Mouse (Mus musculus): ENCODE results near the gene Ces2g. TPM values are rescaled to one million over a fixed set of nuclear protein-coding genes. Genes with fewer than 3 reads are reported as not detected.

Ces2g gene
- polyA plus RNA-seq, 1 experiment from 2014 or later: 1.1 TPM

Other genes starting within 250 kb of the Ces2g start
- not detected in 2 replicates for gene Ces2a, start 227.7 kb upstream of the Ces2g start, polyA plus RNA-seq (2014; fragmentation: Nextera tagmentation; extraction: Ambion mirVana)
- 0.38 and 0.46 TPM in 2 replicates for gene Ces2b, start 130.1 kb upstream of the Ces2g start, polyA plus RNA-seq (2014; fragmentation: Nextera tagmentation; extraction: Ambion mirVana)
- 0.32 TPM in 2 replicates for gene Ces2c, start 114.7 kb upstream of the Ces2g start, polyA plus RNA-seq (2014; fragmentation: Nextera tagmentation; extraction: Ambion mirVana)
- 0.17 and 0.28 TPM in 2 replicates for gene Ces2e, start 35.5 kb upstream of the Ces2g start, polyA plus RNA-seq (2014; fragmentation: Nextera tagmentation; extraction: Ambion mirVana)
- gene Ces2f, start 14.4 kb upstream of the Ces2g start, polyA plus RNA-seq (2014; fragmentation: Nextera tagmentation; extraction: Ambion mirVana): not detected in 2 replicates
- not detected in 2 replicates for gene Ces2h, start 39.1 kb downstream of the Ces2g start, polyA plus RNA-seq (2014; fragmentation: Nextera tagmentation; extraction: Ambion mirVana)
- gene Ces3a, start 86.9 kb downstream of the Ces2g start, polyA plus RNA-seq (2014; fragmentation: Nextera tagmentation; extraction: Ambion mirVana): not detected in 2 replicates
- gene Ces3b, start 122.0 kb downstream of the Ces2g start, polyA plus RNA-seq (2014; fragmentation: Nextera tagmentation; extraction: Ambion mirVana): not detected in 2 replicates
- not detected in 2 replicates for gene Ces4a, start 170.1 kb downstream of the Ces2g start, polyA plus RNA-seq (2014; fragmentation: Nextera tagmentation; extraction: Ambion mirVana)
- gene Cbfb, start 209.0 kb downstream of the Ces2g start, polyA plus RNA-seq (2014; fragmentation: Nextera tagmentation; extraction: Ambion mirVana): 73.7 and 75.2 TPM in 2 replicates